Mouse (Mus musculus): ENCODE results near the gene Ptk7. TPM values are rescaled to one million over a fixed set of nuclear protein-coding genes. Genes with fewer than 3 reads are reported as not detected.

The Ptk7 gene
- polyA plus RNA-seq, 1 experiment from 2014 or later, result 142 TPM

DNA sequence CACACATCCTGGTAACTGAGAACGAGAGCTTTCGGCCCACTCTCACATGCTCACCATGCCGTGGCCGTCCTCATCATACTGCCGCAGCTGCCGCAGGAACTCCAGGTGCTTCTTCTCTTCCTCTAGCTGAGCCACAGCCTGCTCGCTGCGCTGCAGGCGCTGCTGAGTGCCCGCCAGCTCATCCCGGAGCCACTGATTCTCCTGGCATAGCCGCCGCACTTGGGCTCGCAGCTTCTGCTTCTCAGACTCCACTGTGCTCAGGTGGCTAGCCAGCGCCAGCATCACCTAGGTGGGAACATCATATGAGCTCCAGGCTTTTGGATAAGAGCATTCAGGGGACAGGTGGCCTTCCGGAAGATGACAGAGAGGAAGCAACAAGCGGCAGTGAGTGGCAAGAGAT is 12.8 kb upstream of the Ptk7 start:
- WGBS, result 82% methylated on average over 17 of the region's 17 CpGs
- H3K9me3 ChIP-seq, result no peaks in the 10 kb centered on the region
- H3K4me2 ChIP-seq, result no peak overlapping the region
- no peak for ATAC-seq (ENCODE audit: borderline replicate concordance, extremely low read depth, low FRiP score, low TSS enrichment)
- H3K9ac ChIP-seq, result no peak overlapping the region
- no peak overlapping the region for H3K4me3 ChIP-seq
- no peak overlapping the region for H3K27ac ChIP-seq
- H3K27me3 ChIP-seq, result no peaks in the 10 kb centered on the region
- H3K4me1 ChIP-seq, result peaks cover 24% of the 10 kb centered on the region
- peaks cover 22% of the 10 kb centered on the region; the same call in 1 of the 2 replicates for H3K36me3 ChIP-seq

- Histone ChIP-seq H3K4me3 (no peak overlapping the region), H3K4me2 (no peak overlapping the region), H3K36me3 (peaks cover 22% of the 10 kb centered on the region; the same call in 1 of the 2 replicates), H3K27ac (no peak overlapping the region), H3K9ac (no peak overlapping the region), H3K4me1 (peaks cover 19% of the 10 kb centered on the region), H3K27me3 (no peaks in the 10 kb centered on the region), H3K9me3 (no peaks in the 10 kb centered on the region)
- no peak for ATAC-seq (ENCODE audit: borderline replicate concordance, extremely low read depth, low FRiP score, low TSS enrichment)
- WGBS, result 71% methylated on average over 9 of the region's 9 CpGs
Measured at GRCm38 (mm10) chr17:46639929-46640328, 10.6 kb upstream of the Ptk7 start.

- H3K36me3 ChIP-seq, result peaks cover 20% of the 10 kb centered on the region; the same call in 1 of the 2 replicates
- no peak overlapping the region; the same call in 1 of the 2 replicates for H3K4me3 ChIP-seq
- H3K9ac ChIP-seq, result no peak overlapping the region
- no peaks in the 10 kb centered on the region for H3K27me3 ChIP-seq
- peaks cover 10% of the 10 kb centered on the region for H3K4me1 ChIP-seq
- ATAC-seq (ENCODE audit: borderline replicate concordance, extremely low read depth, low FRiP score, low TSS enrichment), result no peak
- H3K9me3 ChIP-seq, result no peaks in the 10 kb centered on the region
- H3K27ac ChIP-seq, result 0 out of 2 replicates have a peak overlapping the region, but pooled peaks have one; percentile 6
- peak overlapping the region; percentile 41 for H3K4me2 ChIP-seq
- 16% methylated on average over 15 of the region's 15 CpGs for WGBS
Measured at GRCm38 (mm10) chr17:46636831-46637523, 7.7 kb upstream of the Ptk7 start.

DNA sequence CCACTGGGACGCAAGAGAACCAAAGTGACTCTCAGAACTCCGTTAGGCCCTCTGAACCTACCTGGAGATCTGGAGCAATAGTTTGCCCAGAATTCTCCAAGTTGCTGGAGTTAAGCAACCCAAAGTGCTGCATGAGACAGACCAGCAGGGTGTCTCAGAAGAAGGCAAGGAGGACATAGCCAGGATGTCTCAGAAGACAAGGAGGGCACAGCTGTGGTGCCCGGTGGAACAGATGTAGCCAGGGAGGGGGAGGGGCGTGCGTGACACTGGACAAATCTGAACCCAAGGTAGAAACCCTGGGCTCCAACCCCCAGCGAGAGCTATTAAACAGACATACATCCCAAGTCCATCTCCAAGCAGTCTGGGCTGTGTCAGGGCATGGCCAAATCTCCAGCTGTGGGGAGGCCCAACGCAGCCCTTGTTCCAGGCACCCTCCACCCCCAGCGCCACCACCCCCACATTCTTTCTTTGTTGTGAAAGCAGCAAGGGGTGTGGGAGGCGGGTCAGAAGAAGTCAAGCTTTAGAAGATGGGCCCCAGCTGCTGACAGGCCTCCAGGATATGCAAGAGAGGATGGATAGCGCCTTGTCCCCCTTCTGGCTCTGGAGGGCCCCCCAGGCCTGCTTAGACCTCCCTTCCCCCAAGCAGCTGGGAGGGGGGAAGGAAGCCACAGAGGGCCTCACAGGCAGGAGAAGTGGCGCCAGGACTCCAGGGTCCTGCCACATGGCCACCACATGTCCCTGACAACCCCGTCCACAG is 559 bp upstream of the Ptk7 start:
- peaks cover 52% of the 10 kb centered on the region for H3K4me1 ChIP-seq
- 9% methylated on average over 12 of the region's 12 CpGs for WGBS
- peak overlapping the region; percentile 71 for H3K4me2 ChIP-seq
- H3K27ac ChIP-seq, result peak overlapping the region; percentile 99
- ATAC-seq (ENCODE audit: borderline replicate concordance, extremely low read depth, low FRiP score, low TSS enrichment), result peak; percentile 92
- peak overlapping the region; percentile 99 for H3K9ac ChIP-seq
- H3K4me3 ChIP-seq, result peak overlapping the region; percentile 97
- 0 out of 2 replicates have a peak, but pooled peaks cover 5% of the 10 kb centered on the region for H3K36me3 ChIP-seq
- H3K27me3 ChIP-seq, result no peaks in the 10 kb centered on the region
- H3K9me3 ChIP-seq, result no peaks in the 10 kb centered on the region

- Histone ChIP-seq H3K27me3 (no peaks in the 10 kb centered on the region), H3K4me1 (peaks cover 67% of the 10 kb centered on the region)
- ATAC-seq (ENCODE audit: borderline replicate concordance, extremely low read depth, low FRiP score, low TSS enrichment), result no peak
Measured at GRCm38 (mm10) chr17:46628471-46628790, 873 bp downstream of the Ptk7 start.

GRCm38 (mm10) chr17:46627409-46627808 is 1.9 kb downstream of the Ptk7 start:
- Histone ChIP-seq H3K4me3 (peak overlapping the region; percentile 97), H3K4me1 (peaks cover 76% of the 10 kb centered on the region), H3K36me3 (0 out of 2 replicates have a peak, but pooled peaks cover 5% of the 10 kb centered on the region), H3K9ac (peak overlapping the region; percentile 99), H3K27ac (peak overlapping the region; percentile 99), H3K9me3 (no peaks in the 10 kb centered on the region), H3K4me2 (peak overlapping the region; percentile 71), H3K27me3 (no peaks in the 10 kb centered on the region)
- 23% methylated on average over 6 of the region's 6 CpGs for WGBS
- no peak for ATAC-seq (ENCODE audit: borderline replicate concordance, extremely low read depth, low FRiP score, low TSS enrichment)

More at GRCm38 (mm10) chr17:46628471-46628790, 873 bp downstream of the Ptk7 start:
- Histone ChIP-seq H3K27ac (peak overlapping the region; percentile 99), H3K4me3 (peak overlapping the region; percentile 97), H3K4me2 (peak overlapping the region; percentile 71), H3K36me3 (0 out of 2 replicates have a peak, but pooled peaks cover 5% of the 10 kb centered on the region), H3K9me3 (no peaks in the 10 kb centered on the region), H3K9ac (peak overlapping the region; percentile 99)
- WGBS, result 1% methylated on average over 13 of the region's 13 CpGs

- H3K4me3 ChIP-seq, result peak overlapping the region; percentile 19
- peak overlapping the region; percentile 85 for H3K27ac ChIP-seq
- no peak for ATAC-seq (ENCODE audit: borderline replicate concordance, extremely low read depth, low FRiP score, low TSS enrichment)
- H3K4me2 ChIP-seq, result peak overlapping the region; percentile 53
- H3K36me3 ChIP-seq, result no peaks in the 10 kb centered on the region
- 37% methylated on average over 12 of the region's 12 CpGs for WGBS
- H3K9me3 ChIP-seq, result no peaks in the 10 kb centered on the region
- H3K4me1 ChIP-seq, result peaks cover 84% of the 10 kb centered on the region
- peak overlapping the region; percentile 21 for H3K9ac ChIP-seq
- no peaks in the 10 kb centered on the region for H3K27me3 ChIP-seq
Measured at GRCm38 (mm10) chr17:46624598-46624997, 4.7 kb downstream of the Ptk7 start.

DNA sequence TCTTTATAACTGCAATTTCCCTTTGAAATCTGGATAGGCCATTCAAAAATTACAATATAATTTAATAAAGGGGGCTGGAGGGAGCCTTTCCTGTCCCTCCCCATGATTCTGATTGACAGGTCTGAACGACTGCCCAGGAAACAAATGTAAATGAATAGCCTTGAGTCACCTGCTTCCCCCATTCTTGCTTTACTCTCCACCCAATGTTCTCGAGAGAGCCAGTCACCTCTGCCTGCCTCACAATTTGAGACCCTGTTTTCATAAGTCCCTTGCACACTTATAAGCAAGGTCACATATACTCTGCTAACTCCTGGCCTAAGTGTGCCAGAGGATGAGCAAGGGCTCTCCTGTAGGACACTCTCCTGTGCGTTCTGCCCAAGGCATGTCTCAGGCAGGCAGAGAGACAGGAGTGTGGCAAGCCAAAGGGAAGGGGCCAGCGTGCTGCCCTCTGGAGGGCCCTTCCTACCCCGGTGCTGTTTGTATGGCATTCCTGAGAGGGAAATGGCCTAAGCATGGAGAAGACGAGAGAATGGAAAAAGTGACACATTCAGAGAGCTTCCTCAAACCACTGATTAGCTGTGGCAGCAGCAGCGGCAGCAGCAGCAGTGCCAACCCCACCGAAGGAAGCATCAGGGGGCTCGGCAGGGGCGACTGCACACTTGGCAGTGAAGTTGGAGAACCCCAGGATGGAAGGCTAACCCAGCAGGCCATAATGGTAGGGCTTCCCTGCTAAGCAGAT is 5.3 kb downstream of the Ptk7 start:
- no peaks in the 10 kb centered on the region for H3K36me3 ChIP-seq
- no peaks in the 10 kb centered on the region for H3K9me3 ChIP-seq
- H3K4me1 ChIP-seq, result peaks cover 88% of the 10 kb centered on the region
- H3K9ac ChIP-seq, result peak overlapping the region; percentile 21
- H3K4me3 ChIP-seq, result peak overlapping the region; percentile 19
- no peak for ATAC-seq (ENCODE audit: borderline replicate concordance, extremely low read depth, low FRiP score, low TSS enrichment)
- WGBS, result 13% methylated on average over 10 of the region's 10 CpGs
- H3K27me3 ChIP-seq, result no peaks in the 10 kb centered on the region
- peak overlapping the region; percentile 53 for H3K4me2 ChIP-seq
- H3K27ac ChIP-seq, result peak overlapping the region; percentile 85

DNA sequence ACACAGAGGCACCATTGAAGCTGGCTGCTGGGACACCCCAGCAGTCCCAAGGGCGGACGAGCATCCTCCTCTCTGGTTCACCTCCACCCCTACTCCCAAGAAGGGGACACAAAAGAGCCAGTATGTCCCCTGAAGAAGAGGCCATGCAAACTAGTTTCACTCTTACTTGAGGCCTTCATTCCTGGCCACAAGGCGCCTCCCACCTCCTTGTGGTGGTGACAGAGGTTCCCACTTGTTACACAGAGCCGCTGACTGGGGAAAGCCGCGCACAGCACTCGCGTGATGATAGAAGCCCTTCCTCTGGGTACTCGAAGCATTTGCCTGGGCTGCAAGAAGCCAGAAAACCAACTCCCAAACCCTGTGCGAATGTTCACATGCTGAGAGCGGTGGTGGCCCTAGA is 7.0 kb downstream of the Ptk7 start:
- 49% methylated on average over 11 of the region's 11 CpGs for WGBS
- Histone ChIP-seq H3K4me2 (peak overlapping the region; percentile 20; the same call in 1 of the 2 replicates), H3K27ac (peak overlapping the region; percentile 62), H3K4me1 (peaks cover 98% of the 10 kb centered on the region), H3K9me3 (no peaks in the 10 kb centered on the region), H3K9ac (no peak overlapping the region), H3K27me3 (no peaks in the 10 kb centered on the region), H3K4me3 (no peak overlapping the region), H3K36me3 (no peaks in the 10 kb centered on the region)
- ATAC-seq (ENCODE audit: borderline replicate concordance, extremely low read depth, low FRiP score, low TSS enrichment), result no peak

- H3K9ac ChIP-seq, result no peak overlapping the region
- 0 out of 2 replicates have a peak overlapping the region, but pooled peaks have one; percentile 1 for H3K4me3 ChIP-seq
- WGBS, result 16% methylated on average over 15 of the region's 15 CpGs
- peak; percentile 6; the same call in 1 of the 2 replicates for ATAC-seq (ENCODE audit: borderline replicate concordance, extremely low read depth, low FRiP score, low TSS enrichment)
- no peaks in the 10 kb centered on the region for H3K27me3 ChIP-seq
- H3K9me3 ChIP-seq, result no peaks in the 10 kb centered on the region
- peaks cover 97% of the 10 kb centered on the region for H3K4me1 ChIP-seq
- peak overlapping the region; percentile 47 for H3K4me2 ChIP-seq
- no peaks in the 10 kb centered on the region for H3K36me3 ChIP-seq
- peak overlapping the region; percentile 96 for H3K27ac ChIP-seq
Measured at GRCm38 (mm10) chr17:46621324-46621723, 8.0 kb downstream of the Ptk7 start.

- H3K9ac ChIP-seq, result peak overlapping the region; percentile 13
- H3K27me3 ChIP-seq, result no peaks in the 10 kb centered on the region
- peak overlapping the region; percentile 5; the same call in 1 of the 2 replicates for H3K4me3 ChIP-seq
- peak overlapping the region; percentile 47 for H3K4me2 ChIP-seq
- peak overlapping the region; percentile 96 for H3K27ac ChIP-seq
- peaks cover 93% of the 10 kb centered on the region for H3K4me1 ChIP-seq
- H3K36me3 ChIP-seq, result no peaks in the 10 kb centered on the region
- no peaks in the 10 kb centered on the region for H3K9me3 ChIP-seq
- 22% methylated on average over 16 of the region's 16 CpGs for WGBS
- ATAC-seq (ENCODE audit: borderline replicate concordance, extremely low read depth, low FRiP score, low TSS enrichment), result no peak
Measured at GRCm38 (mm10) chr17:46619683-46620357, 9.5 kb downstream of the Ptk7 start.

Measured in lung, embryonic 15.5 days (tissue).